Mouse (Mus musculus) heart, adult 10 weeks (tissue): ENCODE data around the gene Plet1. TPM values are rescaled to one million over a fixed set of nuclear protein-coding genes. Genes with fewer than 3 reads are reported as not detected.

ENCODE experiments used
- polyA plus RNA-seq: library from polyadenylated mRNA; stranded (reverse); fragments of 350-450 nt; fragmentation: Illumina TruSeq; extraction: RNeasy Lipid Tissue Mini Kit (QIAGEN cat#74804); gene quantifications from one replicate; pipeline ENCODE4 v1.2.3, GENCODE M21; 2014; ENCODE audit warnings: low read depth, low replicate concordance

The Plet1 gene
- polyA plus RNA-seq: 0.97 TPM

DNA sequence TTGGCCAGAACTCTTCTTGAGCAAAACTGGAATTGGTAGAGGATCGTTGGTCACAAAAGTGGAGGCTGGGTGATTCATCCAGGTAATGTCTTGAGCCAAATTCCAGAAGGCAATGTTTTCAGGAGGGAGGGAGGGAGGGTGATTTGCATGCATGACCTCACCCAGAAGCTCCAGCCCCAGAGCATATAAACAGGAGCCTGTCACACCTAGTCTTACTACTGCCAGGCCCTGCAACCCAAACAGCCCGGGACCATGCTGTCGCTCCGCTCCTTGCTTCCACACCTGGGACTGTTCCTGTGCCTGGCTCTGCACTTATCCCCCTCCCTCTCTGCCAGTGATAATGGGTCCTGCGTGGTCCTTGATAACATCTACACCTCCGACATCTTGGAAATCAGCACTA, at the start of gene Plet1:
Gene Plet1, plus strand, starts transcription at position 215 of the 400 bp plus-strand sequence.

DNA sequence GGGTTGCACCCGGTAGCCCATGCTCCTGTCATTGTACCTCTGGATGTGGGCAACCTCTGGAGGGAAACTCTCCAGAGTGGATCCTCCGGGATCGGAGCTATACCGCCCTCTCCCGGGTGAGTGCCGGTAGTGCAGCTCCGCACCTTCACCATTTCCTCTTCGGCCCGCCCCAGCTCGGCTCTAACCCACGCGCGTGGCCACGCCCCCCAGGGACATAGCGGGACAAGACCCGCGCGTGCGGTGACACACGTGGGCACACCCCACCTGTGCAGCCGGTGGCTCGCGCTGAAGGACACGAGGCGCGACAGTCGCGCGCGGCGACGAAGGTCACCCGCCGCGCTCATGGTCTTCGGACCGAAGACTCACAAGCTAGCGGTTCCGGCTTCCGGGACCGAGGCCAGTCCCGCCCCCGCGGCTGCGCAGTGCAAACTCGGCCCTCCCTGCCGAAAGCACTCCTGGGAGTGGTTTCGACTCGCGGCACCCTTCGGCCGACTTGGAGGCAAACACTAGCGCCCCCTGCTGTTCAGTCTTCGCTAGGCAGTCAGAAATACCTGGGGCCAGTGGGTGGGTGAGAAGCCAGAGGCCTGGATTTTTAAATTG, 34.1 kb downstream of the Plet1 start, which contains the start of gene Pts:
Gene Pts, minus strand, starts transcription at position 432 of the 600 bp plus-strand sequence.

DNA sequence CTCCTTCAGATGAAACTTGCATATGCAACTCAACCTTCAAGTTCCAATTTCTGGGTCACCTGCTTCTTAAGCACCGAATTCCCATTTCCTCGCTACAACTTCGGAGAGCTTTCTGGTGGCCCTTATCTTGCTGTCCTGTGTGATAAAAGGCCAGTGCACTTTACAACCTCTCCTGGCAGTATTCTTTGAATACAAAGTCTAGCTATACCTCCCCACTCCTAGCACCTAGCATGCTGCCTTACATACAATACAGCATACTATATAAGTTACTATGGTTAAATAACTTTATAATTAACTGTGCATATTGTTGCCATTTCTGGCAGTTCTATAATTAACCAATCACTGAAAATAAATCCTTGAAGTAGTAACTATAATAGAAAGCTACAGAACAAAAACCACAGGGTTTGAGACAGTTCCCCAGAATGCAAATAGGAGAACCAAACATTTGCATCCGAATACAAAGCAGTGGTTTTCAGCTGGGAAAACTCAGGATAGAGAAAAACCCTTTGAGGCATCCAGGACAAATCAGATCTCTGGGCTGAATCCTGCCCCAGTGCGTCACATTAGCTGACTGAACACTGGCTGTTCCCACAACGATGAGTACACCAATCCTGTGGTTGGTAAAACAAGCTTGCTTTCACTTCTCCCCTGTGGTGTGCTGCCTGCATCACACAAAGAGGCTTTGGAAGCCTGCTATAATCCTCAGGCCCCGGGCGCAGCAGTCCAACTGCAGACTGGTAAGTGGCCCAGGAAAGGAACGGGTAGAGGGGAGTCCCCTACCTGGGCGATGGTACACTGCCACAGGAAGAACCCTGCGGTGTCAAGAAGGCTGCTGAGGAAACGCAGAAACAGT, 60.1 kb downstream of the Plet1 start, which contains the start of gene Il18:
Gene Il18, plus strand, starts transcription at position 587 of the 853 bp plus-strand sequence.

DNA sequence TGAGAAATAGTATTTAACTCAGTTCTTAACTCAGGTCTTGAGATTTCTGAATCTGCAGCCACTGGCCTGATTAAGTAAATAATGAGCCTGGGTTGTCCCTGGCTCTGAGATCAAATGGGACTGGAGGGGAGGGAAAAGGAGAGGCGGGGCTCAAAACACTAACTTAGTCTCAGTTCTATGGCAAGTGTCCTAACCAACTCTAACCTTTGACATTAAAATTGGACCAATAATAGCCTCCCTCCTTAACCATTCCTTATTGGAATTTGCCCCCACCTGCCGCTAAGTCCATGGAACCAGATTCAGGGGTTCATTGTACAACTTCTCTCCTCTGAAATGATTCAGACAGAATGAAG, 60.7 kb downstream of the Plet1 start, which contains the start of gene Bco2:
Gene Bco2, minus strand, starts transcription at position 88 of the 353 bp plus-strand sequence.

Other genes starting within 250 kb of the Plet1 start
- 40.8 TPM for gene Rpl10-ps3, start 149.6 kb upstream of the Plet1 start, polyA plus RNA-seq
- gene Pts, start 34.2 kb downstream of the Plet1 start, polyA plus RNA-seq: 83.2 TPM
- gene Il18, start 60.3 kb downstream of the Plet1 start, polyA plus RNA-seq: 2.7 TPM
- 0.29 TPM for gene Bco2, start 60.7 kb downstream of the Plet1 start, polyA plus RNA-seq
- gene Tex12, start 66.8 kb downstream of the Plet1 start, polyA plus RNA-seq: not detected
- 841 TPM for gene Sdhd, start 109.3 kb downstream of the Plet1 start, polyA plus RNA-seq
- gene Timm8b, start 109.4 kb downstream of the Plet1 start, polyA plus RNA-seq: 365 TPM
- 2.1 TPM for gene Pih1d2, start 122.8 kb downstream of the Plet1 start, polyA plus RNA-seq
- gene Nkapd1, start 122.9 kb downstream of the Plet1 start, polyA plus RNA-seq: 10.0 TPM
- gene Dlat, start 165.3 kb downstream of the Plet1 start, polyA plus RNA-seq: 316 TPM
- gene Dixdc1, start 245.0 kb downstream of the Plet1 start, polyA plus RNA-seq: 4.7 TPM